Mouse (Mus musculus): ENCODE data around the gene Pcbp4. TPM values are rescaled to one million over a fixed set of nuclear protein-coding genes. Genes with fewer than 3 reads are reported as not detected.

Gene Pcbp4
- polyA plus RNA-seq, 2 experiments = 5.7 to 11.3 TPM

DNA sequence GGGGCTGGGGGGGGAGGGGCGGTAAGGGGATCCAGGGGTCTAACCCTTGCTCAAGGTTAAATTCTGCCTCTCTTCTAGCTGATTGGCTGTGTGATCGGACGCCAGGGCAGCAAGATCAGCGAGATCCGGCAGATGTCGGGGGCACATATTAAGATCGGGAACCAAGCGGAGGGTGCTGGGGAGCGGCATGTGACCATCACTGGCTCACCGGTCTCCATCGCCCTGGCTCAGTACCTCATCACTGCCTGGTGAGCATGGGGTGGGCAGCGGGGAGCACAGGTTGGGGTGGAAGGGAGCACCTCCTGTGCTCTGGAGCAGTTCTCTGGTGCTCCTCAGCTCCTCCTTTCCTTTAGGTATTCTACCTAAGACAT, 9.3 kb downstream of the Pcbp4 start:
- Histone ChIP-seq H3K4me2 (ENCODE audit: low read depth) (no peak overlapping the region), H3K9me3 (ENCODE audit: control insufficient read depth, low read length) (no peaks in the 10 kb centered on the region), H3K36me3 (replicated peaks; ENCODE audit: control insufficient read depth, insufficient read depth, low read depth) (no peaks in the 10 kb centered on the region), H3K27me3 (ENCODE audit: control insufficient read depth, insufficient read depth, low read length) (peaks cover 20% of the 10 kb centered on the region), H3K9ac (replicated peaks) (no peak overlapping the region), H3K27ac (no peak overlapping the region), H3K4me3 (ENCODE audit: insufficient read depth in 1 of 2, low read depth in 2 of 2, low read length in 2 of 2) (no peak overlapping the region), H3K4me1 (replicated peaks; ENCODE audit: control insufficient read depth in 2 of 2, insufficient read depth in 2 of 2, low read length in 1 of 2) (no peaks in the 10 kb centered on the region)
- DNase-seq (ENCODE audit: low read depth in 3 of 3, low spot score in 3 of 3) = no peak
- no peak for TF ChIP-seq EP300 (IDR thresholded peaks at IDR 0.05; ENCODE audit: low read depth)
- TF ChIP-seq CTCF (IDR thresholded peaks at IDR 0.05; ENCODE audit: low read depth) = no peak
- no peak for ATAC-seq (ENCODE audit: insufficient read depth)
- WGBS (ENCODE audit: insufficient replicate concordance) = 84% methylated on average over 12 of the region's 12 CpGs

GRCm38 (mm10) chr9:106463122-106464063, 10.3 kb downstream of the Pcbp4 start:
- H3K4me3 ChIP-seq (ENCODE audit: insufficient read depth in 1 of 2, low read depth in 2 of 2, low read length in 2 of 2) = no peak overlapping the region
- H3K9me3 ChIP-seq (ENCODE audit: control insufficient read depth, low read length) = no peaks in the 10 kb centered on the region
- H3K4me1 ChIP-seq (replicated peaks; ENCODE audit: control insufficient read depth in 2 of 2, insufficient read depth in 2 of 2, low read length in 1 of 2) = no peaks in the 10 kb centered on the region
- WGBS (ENCODE audit: insufficient replicate concordance) = 77% methylated on average over 21 of the region's 21 CpGs
- H3K4me2 ChIP-seq (ENCODE audit: low read depth) = no peak overlapping the region
- peaks cover 20% of the 10 kb centered on the region for H3K27me3 ChIP-seq (ENCODE audit: control insufficient read depth, insufficient read depth, low read length)
- H3K9ac ChIP-seq (replicated peaks) = no peak overlapping the region
- H3K36me3 ChIP-seq (replicated peaks; ENCODE audit: control insufficient read depth, insufficient read depth, low read depth) = no peaks in the 10 kb centered on the region
- no peak for DNase-seq (ENCODE audit: low read depth in 3 of 3, low spot score in 3 of 3)
- TF ChIP-seq EP300 (IDR thresholded peaks at IDR 0.05; ENCODE audit: low read depth) (no peak), CTCF (IDR thresholded peaks at IDR 0.05; ENCODE audit: low read depth) (no peak)
- no peak for ATAC-seq (ENCODE audit: insufficient read depth)
- no peak overlapping the region for H3K27ac ChIP-seq

DNA sequence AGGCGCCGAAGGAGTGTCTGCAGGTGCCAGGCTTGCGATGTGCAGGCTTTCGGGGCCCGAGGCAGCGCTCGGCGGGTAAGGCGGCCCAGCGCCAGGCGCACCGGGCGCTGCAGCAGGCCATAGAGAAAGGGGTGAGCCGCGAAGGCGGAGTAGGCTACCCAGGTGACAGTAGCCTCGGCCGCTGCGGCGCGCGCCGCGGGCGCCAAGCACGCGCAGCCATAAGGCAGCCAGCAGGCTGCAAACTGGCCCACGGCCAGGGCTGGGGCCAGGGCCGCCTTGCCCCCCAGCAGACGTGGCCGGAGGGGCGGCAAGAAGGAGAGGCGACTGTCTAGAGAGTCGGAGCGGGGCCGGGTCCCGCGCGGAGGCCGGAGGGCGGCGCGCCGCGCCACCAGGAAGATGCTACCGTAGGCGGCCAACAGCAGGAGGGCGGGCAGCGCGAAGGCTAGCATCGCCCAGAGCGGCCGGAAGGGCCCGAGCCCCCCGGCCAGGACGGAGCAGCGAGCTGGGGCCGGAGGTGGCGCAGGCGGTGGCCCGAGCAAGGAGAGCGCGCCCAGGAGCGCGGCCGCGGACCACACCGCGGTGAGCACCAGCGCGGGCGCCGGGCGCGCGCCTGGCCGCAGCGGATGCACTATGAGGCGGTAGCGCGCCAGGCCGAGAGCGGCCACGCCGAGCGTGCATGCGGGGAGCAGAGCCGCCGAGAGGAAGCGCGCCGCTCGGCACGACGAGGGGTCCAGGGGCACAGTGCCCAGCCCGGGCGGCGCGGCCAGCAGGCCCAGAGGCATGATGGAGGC, 11.9 kb downstream of the Pcbp4 start:
- Histone ChIP-seq H3K27ac (no peak overlapping the region), H3K9ac (replicated peaks) (no peak overlapping the region), H3K4me3 (ENCODE audit: insufficient read depth in 1 of 2, low read depth in 2 of 2, low read length in 2 of 2) (peak overlapping the region; percentile 19 to 48; a peak in 3 of 4 replicates), H3K4me1 (replicated peaks; ENCODE audit: control insufficient read depth in 2 of 2, insufficient read depth in 2 of 2, low read length in 1 of 2) (no peaks in the 10 kb centered on the region), H3K36me3 (replicated peaks; ENCODE audit: control insufficient read depth, insufficient read depth, low read depth) (no peaks in the 10 kb centered on the region), H3K4me2 (ENCODE audit: low read depth) (peak overlapping the region; percentile 66), H3K27me3 (ENCODE audit: control insufficient read depth, insufficient read depth, low read length) (peaks cover 20% of the 10 kb centered on the region), H3K9me3 (ENCODE audit: control insufficient read depth, low read length) (no peaks in the 10 kb centered on the region)
- ATAC-seq (ENCODE audit: insufficient read depth) (peak; percentile 34; the same call in 1 of the 2 replicates), DNase-seq (ENCODE audit: low read depth in 3 of 3, low spot score in 3 of 3) (no peak)
- no peak for TF ChIP-seq EP300 (IDR thresholded peaks at IDR 0.05; ENCODE audit: low read depth)
- no peak for TF ChIP-seq CTCF (IDR thresholded peaks at IDR 0.05; ENCODE audit: low read depth)
- WGBS (ENCODE audit: insufficient replicate concordance) = 3% methylated on average over 98 of the region's 99 CpGs

- Histone ChIP-seq H3K27me3 (ENCODE audit: control insufficient read depth, insufficient read depth, low read length) (peaks cover 20% of the 10 kb centered on the region), H3K4me1 (replicated peaks; ENCODE audit: control insufficient read depth in 2 of 2, insufficient read depth in 2 of 2, low read length in 1 of 2) (no peaks in the 10 kb centered on the region), H3K4me2 (ENCODE audit: low read depth) (peak within 1 kb of the TSS; percentile 66), H3K27ac (no peak within 1 kb of the TSS), H3K4me3 (ENCODE audit: insufficient read depth in 1 of 2, low read depth in 2 of 2, low read length in 2 of 2) (peak within 1 kb of the TSS; percentile 19 to 48; a peak in 3 of 4 replicates), H3K9ac (replicated peaks) (no peak within 1 kb of the TSS), H3K36me3 (replicated peaks; ENCODE audit: control insufficient read depth, insufficient read depth, low read depth) (no peaks in the 10 kb centered on the region), H3K9me3 (ENCODE audit: control insufficient read depth, low read length) (no peaks in the 10 kb centered on the region)
- no peak for TF ChIP-seq EP300 (IDR thresholded peaks at IDR 0.05; ENCODE audit: low read depth)
- TF ChIP-seq CTCF (IDR thresholded peaks at IDR 0.05; ENCODE audit: low read depth) = no peak
- DNase-seq (ENCODE audit: low read depth in 3 of 3, low spot score in 3 of 3) = no peak
- 26% methylated on average over 26 of the region's 26 CpGs for WGBS (ENCODE audit: insufficient replicate concordance)
- ATAC-seq (ENCODE audit: insufficient read depth) = no peak
These were observed 12.6 kb downstream of the Pcbp4 start, which contains the start of gene Gpr62 for GRCm38 (mm10) chr9:106465571-106466200. TSS of gene Gpr62 (minus strand) at chr9:106465938.
